Mouse (Mus musculus): Measurements from ENCODE around the gene Fam45a. TPM values are rescaled to one million over a fixed set of nuclear protein-coding genes. Genes with fewer than 3 reads are reported as not detected.
"Not testable (repeated sequence)": the region's sequence is repeated elsewhere in the genome, so short reads cannot be mapped to it uniquely, and the experiment has no call there.

Gene Fam45a
- polyA plus RNA-seq, 1 experiment from 2014 or later, result 40.4 TPM

GRCm38 (mm10) chr19:60860868-60861700, 49.7 kb downstream of the Fam45a start, which contains the start of gene Sfxn4:
Sfxn4 (minus strand) TSS chr19:60861479.
- peak within 1 kb of the TSS; percentile 77 for H3K27ac ChIP-seq
- H3K9ac ChIP-seq (replicated peaks), result peak within 1 kb of the TSS; percentile 76
- H3K36me3 ChIP-seq, result peaks cover 19% of the 10 kb centered on the region
- peak within 1 kb of the TSS; percentile 65 for H3K4me3 ChIP-seq (replicated peaks)
- 4% methylated on average over 30 of the region's 30 CpGs for WGBS
- peaks cover 15% of the 10 kb centered on the region; the same call in 1 of the 2 replicates for H3K4me1 ChIP-seq (replicated peaks)
- ATAC-seq, result peak; percentile 99
- peak within 1 kb of the TSS; percentile 70 for H3K4me2 ChIP-seq (replicated peaks)
- no peaks in the 10 kb centered on the region for H3K9me3 ChIP-seq
- H3K27me3 ChIP-seq, result no peaks in the 10 kb centered on the region

- ATAC-seq; H3K27me3 ChIP-seq; H3K9ac ChIP-seq (replicated peaks); H3K4me2 ChIP-seq (replicated peaks); H3K9me3 ChIP-seq; H3K4me3 ChIP-seq (replicated peaks); H3K4me1 ChIP-seq (replicated peaks); H3K27ac ChIP-seq: not testable (repeated sequence)
- WGBS, result 98% methylated on average over 4 of the region's 4 CpGs
- peaks cover 26% of the 10 kb centered on the region for H3K36me3 ChIP-seq
These were observed 54.8 kb downstream of the Fam45a start for GRCm38 (mm10) chr19:60866169-60866568.

- no peak for ATAC-seq
- no peak overlapping the region for H3K4me2 ChIP-seq (replicated peaks)
- no peaks in the 10 kb centered on the region for H3K27me3 ChIP-seq
- H3K36me3 ChIP-seq, result peaks cover 17% of the 10 kb centered on the region
- H3K27ac ChIP-seq, result no peak overlapping the region
- H3K4me3 ChIP-seq (replicated peaks), result no peak overlapping the region
- H3K9ac ChIP-seq (replicated peaks), result no peak overlapping the region
- WGBS, result 93% methylated on average over 1 of the region's 1 CpGs
- peaks cover 12% of the 10 kb centered on the region for H3K4me1 ChIP-seq (replicated peaks)
- H3K9me3 ChIP-seq, result no peaks in the 10 kb centered on the region
These were observed 59.1 kb downstream of the Fam45a start for GRCm38 (mm10) chr19:60870489-60870888.

GRCm38 (mm10) chr19:60871366-60871765, 60.0 kb downstream of the Fam45a start:
- peaks cover 17% of the 10 kb centered on the region for H3K36me3 ChIP-seq
- H3K27me3 ChIP-seq, result no peaks in the 10 kb centered on the region
- H3K9ac ChIP-seq (replicated peaks), result no peak overlapping the region
- 91% methylated on average over 5 of the region's 5 CpGs for WGBS
- H3K4me3 ChIP-seq (replicated peaks), result no peak overlapping the region
- H3K9me3 ChIP-seq, result no peaks in the 10 kb centered on the region
- peaks cover 12% of the 10 kb centered on the region for H3K4me1 ChIP-seq (replicated peaks)
- ATAC-seq, result no peak
- H3K4me2 ChIP-seq (replicated peaks), result no peak overlapping the region
- no peak overlapping the region for H3K27ac ChIP-seq

- 17% methylated on average over 1 of the region's 1 CpGs for WGBS
- Histone ChIP-seq H3K27me3 (no peaks in the 10 kb centered on the region), H3K9me3 (no peaks in the 10 kb centered on the region), H3K9ac (replicated peaks) (no peak overlapping the region), H3K4me2 (replicated peaks) (no peak overlapping the region), H3K4me1 (replicated peaks) (peaks cover 12% of the 10 kb centered on the region), H3K27ac (no peak overlapping the region), H3K36me3 (peaks cover 17% of the 10 kb centered on the region), H3K4me3 (replicated peaks) (no peak overlapping the region)
- no peak for ATAC-seq
These were observed 60.9 kb downstream of the Fam45a start for GRCm38 (mm10) chr19:60872272-60872671.

- H3K4me1 ChIP-seq (replicated peaks), result peaks cover 12% of the 10 kb centered on the region
- H3K4me3 ChIP-seq (replicated peaks), result peak overlapping the region; percentile 57
- no peaks in the 10 kb centered on the region for H3K9me3 ChIP-seq
- 40% methylated on average over 4 of the region's 4 CpGs for WGBS
- no peaks in the 10 kb centered on the region for H3K27me3 ChIP-seq
- H3K4me2 ChIP-seq (replicated peaks), result peak overlapping the region; percentile 59
- H3K9ac ChIP-seq (replicated peaks), result no peak overlapping the region
- no peak for ATAC-seq
- peaks cover 13% of the 10 kb centered on the region for H3K36me3 ChIP-seq
- peak overlapping the region; percentile 19; the same call in 1 of the 2 replicates for H3K27ac ChIP-seq
These were observed 62.1 kb downstream of the Fam45a start for GRCm38 (mm10) chr19:60873501-60873900.

- Histone ChIP-seq H3K27me3 (no peaks in the 10 kb centered on the region), H3K27ac (peak within 1 kb of the TSS; percentile 71), H3K4me3 (replicated peaks) (peak within 1 kb of the TSS; percentile 57), H3K4me1 (replicated peaks) (peaks cover 12% of the 10 kb centered on the region), H3K9ac (replicated peaks) (peak within 1 kb of the TSS; percentile 70), H3K36me3 (peaks cover 8% of the 10 kb centered on the region; the same call in 1 of the 2 replicates), H3K9me3 (no peaks in the 10 kb centered on the region), H3K4me2 (replicated peaks) (peak within 1 kb of the TSS; percentile 59)
- peak; percentile 97 for ATAC-seq
- under 1% methylated on average over 28 of the region's 28 CpGs for WGBS
These were observed 62.8 kb downstream of the Fam45a start, which contains the start of gene Prdx3 for GRCm38 (mm10) chr19:60874064-60874694. Prdx3 (minus strand) TSS chr19:60874556.

GRCm38 (mm10) chr19:60883129-60883528, 71.7 kb downstream of the Fam45a start:
- WGBS, result 8% methylated on average over 3 of the region's 3 CpGs
- Histone ChIP-seq H3K9me3 (no peaks in the 10 kb centered on the region), H3K27ac (no peak overlapping the region), H3K4me1 (replicated peaks) (no peaks in the 10 kb centered on the region), H3K27me3 (no peaks in the 10 kb centered on the region), H3K9ac (replicated peaks) (no peak overlapping the region), H3K4me2 (replicated peaks) (no peak overlapping the region), H3K4me3 (replicated peaks) (no peak overlapping the region), H3K36me3 (no peaks in the 10 kb centered on the region)
- 0 out of 2 replicates have a peak, but pooled peaks have one; percentile 50 for ATAC-seq

Small RNAs within 50 kb of the gene (microRNA-seq; reads per million reads assigned to microRNA genes)
- gene mmu-mir-3084-1, result not detected

Other genes with a start within 250 kb of the Fam45a start
- 21.3 and 23.4 TPM in 2 replicates for gene Cacul1, start 230.6 kb upstream of the Fam45a start, polyA plus RNA-seq (2015; fragmentation: Nextera tagmentation; extraction: Ambion mirVana)
- 15.3 and 16.6 TPM in 2 replicates for gene Nanos1, start 55.6 kb upstream of the Fam45a start, polyA plus RNA-seq (2015; fragmentation: Nextera tagmentation; extraction: Ambion mirVana)
- gene Eif3a, start 20.9 kb upstream of the Fam45a start, polyA plus RNA-seq (2015; fragmentation: Nextera tagmentation; extraction: Ambion mirVana), result 124 and 128 TPM in 2 replicates
- 12.6 and 14.4 TPM in 2 replicates for gene Sfxn4, start 49.9 kb downstream of the Fam45a start, polyA plus RNA-seq (2015; fragmentation: Nextera tagmentation; extraction: Ambion mirVana)
- 88.2 and 95.2 TPM in 2 replicates for gene Prdx3, start 63.0 kb downstream of the Fam45a start, polyA plus RNA-seq (2015; fragmentation: Nextera tagmentation; extraction: Ambion mirVana)
- 2.7 and 3.1 TPM in 2 replicates for gene Grk5, start 78.2 kb downstream of the Fam45a start, polyA plus RNA-seq (2015; fragmentation: Nextera tagmentation; extraction: Ambion mirVana)